Mouse (Mus musculus) cerebellum, adult 9-11 months (tissue): ENCODE results near the gene Furin.

ENCODE experiments used
- DNase-seq: peaks from one replicate; pipeline ENCODE4 v3.0.0; 2022

Gene Furin

DNA sequence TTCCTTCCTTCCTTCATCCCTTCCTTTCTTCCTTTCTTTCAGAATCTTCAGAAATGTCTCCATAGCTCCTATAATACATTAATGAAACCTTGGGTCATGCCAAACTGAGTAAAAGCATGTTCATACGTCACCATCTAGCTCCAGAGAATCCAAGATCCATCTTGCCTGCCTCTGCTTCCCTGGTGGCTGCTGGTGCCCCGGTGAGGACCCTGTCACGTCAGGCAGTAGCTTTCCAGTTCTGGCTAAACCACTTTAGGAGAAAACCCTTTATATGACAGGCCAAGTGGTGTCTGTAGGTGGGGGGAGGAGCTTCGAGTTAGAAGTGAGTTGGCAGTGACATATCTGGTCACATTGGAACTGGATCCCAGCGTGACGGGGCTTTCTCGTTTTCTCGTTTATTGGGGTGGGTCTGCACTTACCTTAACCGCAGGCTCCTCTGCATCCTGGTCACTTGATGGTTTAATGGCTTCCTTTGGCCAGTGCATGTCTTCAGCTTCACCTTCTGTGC, at the start of gene Furin:
Gene Furin (minus strand): TSS at position 249 of the 508 bp plus-strand sequence.
- DNase-seq: peak; percentile 32

DNA sequence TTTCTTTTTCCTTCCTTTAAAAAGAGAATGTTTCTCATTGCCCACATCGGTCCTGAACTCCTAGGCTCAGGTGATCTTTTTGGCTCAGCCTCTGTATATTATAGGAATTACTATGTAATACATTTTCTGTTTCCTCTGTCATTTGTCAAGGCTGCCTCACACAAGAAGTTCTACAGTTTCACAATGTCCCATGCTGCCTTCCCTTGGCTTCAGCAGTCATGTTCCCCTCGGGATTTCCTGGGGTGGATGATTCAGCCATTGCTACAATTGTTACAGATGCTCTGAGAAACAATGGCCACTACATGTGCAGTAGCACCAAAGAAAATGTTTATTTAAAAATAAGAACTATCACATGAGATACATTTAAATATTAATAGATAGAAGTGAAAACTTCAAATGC, 49.5 kb upstream of the Furin start:
- no peak for DNase-seq

DNA sequence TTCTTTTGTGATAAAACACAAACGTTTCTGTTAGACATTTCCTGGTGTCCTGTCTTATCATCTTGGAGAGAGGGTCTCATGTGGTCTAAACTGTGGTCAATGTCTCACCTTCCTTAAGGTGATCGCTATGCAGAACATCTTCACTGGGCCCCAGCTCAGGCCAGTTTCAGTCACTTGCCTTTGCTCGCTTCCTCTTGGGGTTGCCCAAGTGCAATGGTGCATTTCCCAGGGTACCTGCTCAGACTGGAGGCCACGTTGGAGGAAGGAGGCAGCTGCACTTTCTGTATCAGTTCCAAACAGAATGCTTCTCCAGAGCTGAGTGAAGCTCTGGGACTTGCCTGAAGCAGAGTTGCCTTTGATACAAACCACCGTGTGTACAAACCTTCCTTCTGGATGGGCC, 48.8 kb upstream of the Furin start:
- DNase-seq: no peak

DNA sequence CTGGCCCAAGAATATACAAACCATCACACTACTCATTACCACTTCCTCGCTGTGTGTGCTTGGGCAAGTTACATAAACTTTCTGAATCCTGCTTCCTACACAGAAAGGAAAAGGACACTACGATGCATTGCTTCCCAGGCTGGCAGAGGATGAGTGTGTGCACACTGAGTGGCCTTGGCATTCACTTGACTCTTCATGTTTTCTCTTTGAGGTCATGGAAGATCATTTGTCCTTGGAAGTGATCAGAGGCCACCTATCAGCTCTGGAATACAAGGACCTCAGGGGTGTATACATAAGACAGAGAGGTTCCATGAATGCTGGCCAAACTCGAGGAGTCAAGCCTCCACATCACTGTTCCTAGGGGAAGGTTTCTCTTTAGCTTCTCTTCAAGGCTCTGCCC, 47.9 kb upstream of the Furin start:
- DNase-seq: no peak

GRCm38 (mm10) chr7:80452241-80452640, 47.0 kb upstream of the Furin start:
- DNase-seq: no peak

- DNase-seq: no peak
Observed at GRCm38 (mm10) chr7:80451550-80452232, 46.5 kb upstream of the Furin start.

GRCm38 (mm10) chr7:80450354-80450753, 45.1 kb upstream of the Furin start:
- no peak for DNase-seq

GRCm38 (mm10) chr7:80449620-80450091, 44.4 kb upstream of the Furin start:
- DNase-seq: no peak

- no peak for DNase-seq
Observed at GRCm38 (mm10) chr7:80447336-80447735, 42.1 kb upstream of the Furin start.

- DNase-seq: no peak
Observed at GRCm38 (mm10) chr7:80446221-80446878, 41.1 kb upstream of the Furin start.

- no peak for DNase-seq
Observed at GRCm38 (mm10) chr7:80445492-80445891, 40.3 kb upstream of the Furin start.

DNA sequence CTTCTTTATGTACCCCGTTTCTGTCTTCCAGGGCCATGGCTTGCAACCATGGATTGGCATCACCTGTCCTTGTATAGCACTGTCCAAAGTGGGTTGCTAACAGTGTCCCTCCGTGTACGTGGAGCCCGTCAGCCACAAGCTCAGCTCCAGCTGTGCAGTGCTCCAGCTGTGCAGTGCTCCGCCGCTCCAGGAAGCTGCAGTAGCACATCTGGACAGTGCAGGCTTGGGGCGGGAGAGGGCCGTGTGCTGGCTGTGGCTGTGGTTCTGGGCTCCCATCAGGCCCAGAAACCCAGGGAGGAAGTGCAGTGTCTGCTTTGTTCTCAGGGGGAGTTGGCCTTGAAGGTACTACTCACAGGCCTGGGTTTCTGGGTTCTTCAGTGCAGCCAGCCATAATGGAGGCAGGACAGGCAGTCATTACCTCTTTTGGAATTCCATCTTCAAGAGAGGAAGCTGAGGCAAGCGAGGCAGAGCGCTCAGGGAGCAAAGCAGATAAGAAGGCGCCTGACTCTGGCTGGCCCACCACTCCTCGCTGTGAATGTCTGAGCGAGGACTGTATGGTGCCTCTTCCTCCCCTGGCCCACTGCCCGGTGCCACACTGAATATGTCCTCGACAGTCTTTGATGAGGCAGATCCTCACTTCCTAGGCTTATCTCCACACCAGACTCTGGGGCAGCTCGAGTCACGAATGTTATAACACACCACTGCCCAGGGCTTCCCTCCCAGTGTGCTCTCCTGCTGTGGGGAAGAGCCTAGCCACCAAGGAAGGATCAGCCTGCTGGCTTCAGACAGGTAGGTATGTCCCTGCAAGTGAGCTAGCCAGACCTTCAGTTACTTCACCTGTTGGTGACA, 39.4 kb upstream of the Furin start:
- no peak for DNase-seq

DNA sequence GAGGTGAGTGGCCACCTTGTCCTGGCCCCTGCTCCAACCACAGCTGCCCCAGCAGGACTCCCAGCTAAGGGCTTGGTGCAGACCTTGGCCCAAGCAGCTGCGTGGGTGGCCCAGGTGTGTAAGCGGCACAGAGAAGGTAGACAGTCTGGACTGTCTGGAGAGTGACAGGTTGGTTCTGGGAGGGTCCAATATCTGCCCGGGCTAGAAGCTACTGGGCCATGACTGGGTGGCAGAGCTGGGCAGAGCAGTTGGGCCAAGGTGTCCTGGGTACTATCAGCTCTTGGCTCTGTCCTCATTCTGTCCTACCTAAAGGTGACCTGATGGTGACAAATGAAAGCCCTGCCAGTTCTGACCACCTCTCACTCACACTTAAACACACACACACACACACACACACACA, 37.9 kb upstream of the Furin start:
- no peak for DNase-seq

- peak; percentile 18 for DNase-seq
Observed at GRCm38 (mm10) chr7:80441986-80442904, 37.0 kb upstream of the Furin start.

DNA sequence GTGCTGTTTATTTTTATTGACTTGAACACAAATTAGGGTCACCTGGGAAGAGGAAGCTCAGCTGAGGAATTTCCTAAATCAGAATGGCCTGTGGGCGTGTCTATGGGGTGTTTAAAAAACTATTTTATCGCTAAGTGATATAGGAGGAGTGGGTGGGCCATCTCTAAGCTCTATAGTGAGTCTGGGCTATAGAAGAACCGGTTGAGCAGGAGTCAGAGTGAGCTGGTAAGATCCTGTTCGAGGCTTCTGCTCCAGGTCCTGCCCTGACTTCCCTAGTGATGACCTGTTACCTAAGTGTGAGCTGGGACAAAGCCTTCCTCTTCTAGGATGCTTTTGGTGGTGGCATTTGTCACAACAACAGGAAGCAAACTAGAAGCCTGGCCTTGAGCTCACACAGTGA, 35.4 kb upstream of the Furin start:
- DNase-seq: no peak

DNA sequence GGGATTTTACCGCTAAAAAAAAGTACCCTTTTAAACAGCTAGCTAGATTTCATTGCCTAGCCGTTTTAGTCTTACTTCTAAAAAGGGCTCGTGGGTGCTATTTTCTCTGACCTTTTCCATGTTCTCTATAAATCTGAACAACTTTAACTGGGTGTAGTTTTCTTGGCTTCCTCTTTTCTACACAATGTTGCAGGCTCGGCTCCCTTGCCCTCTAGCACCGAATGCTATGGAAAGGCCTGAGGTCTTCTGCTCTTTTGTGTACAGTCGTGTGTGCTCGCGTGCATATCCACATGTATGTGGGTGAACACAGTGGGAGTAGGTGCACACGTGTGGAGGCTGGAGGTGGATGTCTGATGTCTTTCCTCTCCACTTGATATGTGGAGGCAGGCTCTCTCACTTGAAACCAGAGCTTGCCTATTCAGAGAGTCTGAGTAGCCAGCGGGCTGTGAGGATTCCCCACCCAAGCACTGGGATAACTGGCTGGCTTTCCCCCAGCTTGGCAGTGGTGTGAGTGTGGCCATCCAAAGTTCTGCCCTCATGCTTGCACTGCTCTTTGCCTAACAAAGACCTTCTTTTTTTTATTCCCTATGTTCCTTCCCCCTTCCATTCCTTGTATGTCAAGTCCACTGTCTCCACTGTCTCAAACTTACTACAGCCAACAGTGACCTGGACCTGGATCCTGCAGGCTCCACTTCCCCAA, 34.7 kb upstream of the Furin start:
- peak; percentile 22 for DNase-seq

- DNase-seq: no peak
Observed at GRCm38 (mm10) chr7:80439032-80439760, 34.0 kb upstream of the Furin start.

DNA sequence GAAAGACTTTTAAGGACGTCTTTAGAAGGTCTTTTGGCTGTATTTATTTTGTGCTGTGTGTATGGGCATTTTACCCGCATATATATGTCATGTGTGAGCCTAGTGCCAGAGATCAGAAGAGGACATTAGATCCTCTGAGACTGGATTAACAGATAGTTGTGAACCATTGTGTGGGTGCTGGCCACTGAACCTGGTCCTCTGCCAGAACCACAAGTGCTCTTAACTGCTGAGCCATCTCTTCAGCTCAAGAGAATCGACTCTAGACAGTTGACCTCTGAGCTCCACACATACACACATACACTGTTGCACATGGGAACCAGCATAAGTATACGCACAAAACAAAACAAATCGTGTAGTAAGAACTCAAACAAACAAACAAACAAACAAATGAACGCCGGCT, 31.3 kb upstream of the Furin start:
- no peak for DNase-seq

GRCm38 (mm10) chr7:80435594-80435993, 30.4 kb upstream of the Furin start:
- no peak for DNase-seq

DNA sequence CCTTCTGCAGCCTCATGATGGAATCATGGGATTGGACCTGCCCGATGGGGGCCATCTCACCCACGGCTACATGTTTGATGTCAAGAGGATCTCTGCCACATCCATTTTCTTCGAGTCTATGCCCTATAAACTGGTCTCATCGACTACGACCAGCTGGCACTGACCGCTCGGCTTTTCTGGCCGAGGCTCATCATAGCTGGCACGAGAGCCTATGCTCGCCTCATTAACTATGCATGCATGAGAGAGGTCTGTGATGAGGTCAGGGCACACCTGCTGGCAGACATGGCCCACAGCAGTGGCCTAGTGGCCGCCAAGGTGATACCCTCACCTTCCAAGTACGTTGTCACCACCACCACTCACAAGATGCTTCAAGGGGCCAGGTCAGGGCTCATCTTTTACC, 24.4 kb upstream of the Furin start:
- no peak for DNase-seq

DNA sequence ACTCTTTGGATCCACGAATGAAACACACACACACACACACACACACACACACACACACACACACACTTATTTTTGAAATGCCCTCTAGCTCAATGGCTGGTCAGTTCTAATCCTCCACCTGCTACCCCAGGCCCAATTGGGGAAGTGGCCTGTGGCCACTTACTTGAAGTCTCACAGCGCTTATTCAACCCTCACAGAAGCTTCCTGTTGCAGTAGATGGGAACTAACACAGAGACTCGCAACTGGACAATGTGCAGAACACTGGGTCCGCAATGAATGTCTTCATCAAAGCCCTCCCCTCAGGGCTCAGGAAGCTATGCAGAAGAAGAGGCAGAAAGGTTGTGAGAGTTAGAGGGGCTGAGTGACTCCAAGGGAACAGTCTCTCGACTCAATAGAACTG, 22.5 kb upstream of the Furin start:
- DNase-seq: no peak
